Mouse (Mus musculus) kidney, adult 11 months (tissue): ENCODE results near the gene Frat1.

Source experiments
- DNase-seq: peaks from one replicate; pipeline ENCODE4 v3.0.0; 2022

Frat1 gene

GRCm38 (mm10) chr19:41829381-41830105 lies at the start of gene Frat1:
Gene Frat1, plus strand, starts transcription at chr19:41829970.
- DNase-seq: peak; percentile 86

GRCm38 (mm10) chr19:41786896-41787295 lies 42.9 kb upstream of the Frat1 start:
- no peak for DNase-seq

- no peak for DNase-seq
Measured at GRCm38 (mm10) chr19:41789110-41789961, 40.4 kb upstream of the Frat1 start.

GRCm38 (mm10) chr19:41791384-41791783 lies 38.4 kb upstream of the Frat1 start:
- no peak for DNase-seq

DNA sequence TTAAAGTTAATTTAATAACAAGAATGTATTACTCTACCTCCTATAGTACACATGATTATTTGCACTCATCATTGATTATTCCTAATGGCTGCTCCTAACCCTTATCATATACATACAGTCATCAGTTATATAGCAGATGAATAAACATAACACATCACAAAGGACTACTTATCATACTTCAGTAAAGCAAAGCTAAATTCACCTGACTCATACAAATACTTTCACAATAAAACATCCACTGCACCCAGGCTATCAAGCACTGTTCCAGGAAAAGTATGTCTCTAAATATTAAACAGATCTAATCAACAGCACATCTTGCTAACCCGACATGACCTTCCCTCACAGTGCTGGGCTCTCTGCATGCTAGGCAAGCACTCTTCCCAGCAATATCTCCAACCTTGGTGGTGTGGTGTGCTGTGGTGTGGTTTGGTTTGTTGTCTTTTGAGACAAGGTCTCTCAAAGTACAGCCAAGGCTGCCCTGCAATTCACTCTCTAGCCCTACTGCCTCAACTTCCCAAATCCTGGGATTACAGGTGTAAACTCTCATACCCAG lies 36.8 kb upstream of the Frat1 start:
- DNase-seq: no peak

GRCm38 (mm10) chr19:41794017-41794416 lies 35.8 kb upstream of the Frat1 start:
- no peak for DNase-seq

GRCm38 (mm10) chr19:41794901-41795300 lies 34.9 kb upstream of the Frat1 start:
- DNase-seq: no peak

- no peak for DNase-seq
Measured at GRCm38 (mm10) chr19:41796148-41796760, 33.5 kb upstream of the Frat1 start.

- no peak for DNase-seq
Measured at GRCm38 (mm10) chr19:41796789-41797327, 32.9 kb upstream of the Frat1 start.

DNA sequence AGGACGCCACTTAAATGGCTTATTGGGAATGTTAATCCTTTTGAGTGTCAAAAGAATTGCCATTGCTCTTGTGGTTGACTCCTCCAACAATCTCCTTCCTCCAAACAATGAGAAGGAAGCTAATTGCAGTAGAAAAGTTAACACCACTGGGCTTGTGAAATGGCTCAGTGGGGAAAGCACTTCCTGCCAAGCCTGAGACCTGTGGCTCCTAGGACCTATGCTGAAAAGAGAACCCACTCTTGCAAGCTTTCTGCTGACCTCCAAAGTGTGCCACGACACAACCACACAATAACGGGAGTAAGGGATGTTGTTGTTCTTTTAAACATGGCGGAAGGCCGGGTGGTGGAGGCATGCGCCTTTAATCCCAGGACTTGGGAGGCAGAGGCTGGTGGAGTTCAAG lies 32.2 kb upstream of the Frat1 start:
- DNase-seq: no peak

GRCm38 (mm10) chr19:41800451-41800850 lies 29.3 kb upstream of the Frat1 start:
- no peak for DNase-seq

- no peak for DNase-seq
Measured at GRCm38 (mm10) chr19:41800986-41801741, 28.6 kb upstream of the Frat1 start.

DNA sequence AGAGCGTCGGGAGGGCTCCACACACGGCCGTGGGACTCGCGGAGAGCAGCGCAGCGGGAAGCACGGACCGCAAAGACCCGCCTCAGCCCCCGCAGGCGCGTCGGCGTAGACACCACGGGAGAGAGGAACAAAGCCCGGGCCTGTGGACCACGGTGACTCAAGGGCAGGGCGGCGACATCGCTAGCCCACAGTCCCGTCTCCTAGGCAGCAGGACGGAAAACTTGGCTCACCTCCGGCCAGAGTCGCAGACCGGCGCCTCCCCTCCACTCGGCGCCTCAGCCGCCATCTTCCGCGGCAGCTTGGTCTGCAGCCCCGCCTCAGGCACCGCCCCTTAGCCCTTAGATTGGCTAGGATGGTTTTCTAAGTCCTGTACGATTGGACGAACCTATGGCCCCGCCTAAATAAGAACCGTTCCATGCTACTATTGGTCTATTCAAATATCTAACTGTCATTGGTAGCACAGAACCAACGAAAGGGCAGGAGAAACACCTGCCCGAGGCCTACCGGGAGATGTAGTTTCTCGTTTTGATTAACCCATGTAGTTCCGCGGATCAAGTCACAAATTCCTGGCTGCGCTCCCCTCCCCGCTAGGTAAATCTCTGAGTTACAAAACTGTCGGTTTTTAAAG lies 27.9 kb upstream of the Frat1 start, which contains the start of gene Arhgap19:
Gene Arhgap19, minus strand, starts transcription at position 306 of the 628 bp plus-strand sequence.
- DNase-seq: peak; percentile 95

GRCm38 (mm10) chr19:41803322-41803721 lies 26.4 kb upstream of the Frat1 start:
- no peak for DNase-seq

GRCm38 (mm10) chr19:41805831-41806230 lies 23.9 kb upstream of the Frat1 start:
- no peak for DNase-seq

GRCm38 (mm10) chr19:41807497-41807896 lies 22.3 kb upstream of the Frat1 start:
- DNase-seq: no peak

- no peak for DNase-seq
Measured at GRCm38 (mm10) chr19:41808104-41808634, 21.6 kb upstream of the Frat1 start.

GRCm38 (mm10) chr19:41810074-41810473 lies 19.7 kb upstream of the Frat1 start:
- DNase-seq: no peak

GRCm38 (mm10) chr19:41812525-41812924 lies 17.2 kb upstream of the Frat1 start:
- no peak for DNase-seq

GRCm38 (mm10) chr19:41813374-41813773 lies 16.4 kb upstream of the Frat1 start:
- no peak for DNase-seq

DNA sequence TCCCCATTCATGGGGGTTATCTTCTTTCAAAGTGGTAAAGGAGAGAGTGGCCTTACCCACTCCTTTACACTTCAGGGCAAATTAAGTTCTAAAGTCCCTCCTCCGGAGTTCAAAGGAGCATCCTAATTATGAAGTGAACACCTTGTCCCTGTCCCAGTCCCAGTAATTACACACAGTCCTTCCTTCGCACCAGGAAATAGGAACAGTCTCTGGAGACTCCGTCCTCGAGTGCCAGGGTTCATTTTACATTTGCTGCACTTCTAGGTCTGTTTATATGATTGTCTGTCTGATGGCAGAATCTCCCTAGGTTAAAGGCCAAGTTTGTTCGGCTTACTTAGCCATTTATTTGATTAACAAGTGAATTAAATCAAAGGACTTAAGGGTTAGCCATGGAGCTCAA lies 13.4 kb upstream of the Frat1 start:
- no peak for DNase-seq
